Mouse (Mus musculus): ENCODE data around the gene Pde1a. TPM values are rescaled to one million over a fixed set of nuclear protein-coding genes. Genes with fewer than 3 reads are reported as not detected.

Gene Pde1a
- polyA plus RNA-seq, 1 experiment from 2014 or later: 21.5 TPM

DNA sequence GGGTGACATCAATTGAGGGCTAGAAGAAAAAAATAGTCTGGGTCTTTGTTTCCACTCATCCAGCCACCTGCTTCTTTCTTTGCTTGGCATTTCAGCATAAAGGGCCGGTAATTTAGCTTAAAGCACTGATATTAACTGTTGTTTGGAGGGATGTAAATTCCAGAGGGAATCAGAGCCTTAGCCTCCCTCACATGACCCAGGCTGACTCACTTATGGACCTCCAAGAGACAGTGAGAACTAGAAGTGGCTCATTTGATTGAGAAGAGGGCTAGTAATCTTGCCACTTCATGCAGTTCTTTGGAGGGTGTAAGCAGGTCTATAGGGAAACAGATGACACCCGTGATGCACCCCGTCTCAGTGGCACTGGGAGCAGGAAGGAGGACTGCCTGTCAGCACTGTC is 230.7 kb downstream of the Pde1a start:
- TF ChIP-seq CTCF (IDR thresholded peaks at IDR 0.05; ENCODE audit: low read depth) (no peak), EP300 (optimal IDR thresholded peaks at IDR 0.05) (no peak)
- Histone ChIP-seq H3K27me3 (ENCODE audit: control insufficient read depth, insufficient read depth, low read length) (no peaks in the 10 kb centered on the region), H3K9me3 (ENCODE audit: control insufficient read depth, low read length) (no peaks in the 10 kb centered on the region), H3K4me3 (ENCODE audit: low read depth, low read length) (no peak overlapping the region), H3K4me2 (replicated peaks; ENCODE audit: low read depth) (no peak overlapping the region), H3K4me1 (replicated peaks; ENCODE audit: control insufficient read depth, insufficient read depth) (no peaks in the 10 kb centered on the region), H3K36me3 (ENCODE audit: control insufficient read depth, insufficient read depth, low read length) (no peaks in the 10 kb centered on the region), H3K27ac (replicated peaks) (no peak overlapping the region), H3K9ac (ENCODE audit: low read length) (no peak overlapping the region)
- DNase-seq (ENCODE audit: low spot score) (no peak), ATAC-seq (ENCODE audit: low FRiP score, low TSS enrichment) (no peak)
- WGBS: 70% methylated on average over 3 of the region's 3 CpGs

DNA sequence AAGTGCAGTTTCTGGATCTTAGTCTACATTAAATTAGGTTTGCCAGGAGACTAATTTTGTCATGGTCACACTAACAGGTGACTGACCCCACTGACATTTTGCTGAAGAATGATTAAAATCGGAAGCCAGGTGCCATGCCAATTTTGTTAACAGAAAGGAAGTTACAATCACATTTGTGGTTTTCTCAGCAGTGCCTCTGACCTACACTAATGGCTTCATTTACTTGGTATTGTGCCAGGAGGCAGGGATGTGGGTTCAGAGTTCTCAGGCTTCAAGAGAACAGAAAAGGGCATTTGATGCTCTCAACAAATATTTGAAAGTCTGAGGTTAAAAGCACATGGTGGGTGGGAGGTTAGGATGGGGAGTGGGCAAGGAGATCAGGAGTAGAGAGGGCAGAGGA is 236.4 kb downstream of the Pde1a start:
- no peaks in the 10 kb centered on the region for H3K9me3 ChIP-seq (ENCODE audit: control insufficient read depth, low read length)
- H3K4me3 ChIP-seq (ENCODE audit: low read depth, low read length): no peak overlapping the region
- WGBS: 64% methylated on average over 1 of the region's 1 CpGs
- no peaks in the 10 kb centered on the region for H3K4me1 ChIP-seq (replicated peaks; ENCODE audit: control insufficient read depth, insufficient read depth)
- TF ChIP-seq EP300 (optimal IDR thresholded peaks at IDR 0.05) (no peak), CTCF (IDR thresholded peaks at IDR 0.05; ENCODE audit: low read depth) (no peak)
- no peak for ATAC-seq (ENCODE audit: low FRiP score, low TSS enrichment)
- H3K4me2 ChIP-seq (replicated peaks; ENCODE audit: low read depth): no peak overlapping the region
- no peak for DNase-seq (ENCODE audit: low spot score)
- no peaks in the 10 kb centered on the region for H3K36me3 ChIP-seq (ENCODE audit: control insufficient read depth, insufficient read depth, low read length)
- H3K9ac ChIP-seq (ENCODE audit: low read length): no peak overlapping the region
- no peak overlapping the region for H3K27ac ChIP-seq (replicated peaks)
- no peaks in the 10 kb centered on the region for H3K27me3 ChIP-seq (ENCODE audit: control insufficient read depth, insufficient read depth, low read length)

DNA sequence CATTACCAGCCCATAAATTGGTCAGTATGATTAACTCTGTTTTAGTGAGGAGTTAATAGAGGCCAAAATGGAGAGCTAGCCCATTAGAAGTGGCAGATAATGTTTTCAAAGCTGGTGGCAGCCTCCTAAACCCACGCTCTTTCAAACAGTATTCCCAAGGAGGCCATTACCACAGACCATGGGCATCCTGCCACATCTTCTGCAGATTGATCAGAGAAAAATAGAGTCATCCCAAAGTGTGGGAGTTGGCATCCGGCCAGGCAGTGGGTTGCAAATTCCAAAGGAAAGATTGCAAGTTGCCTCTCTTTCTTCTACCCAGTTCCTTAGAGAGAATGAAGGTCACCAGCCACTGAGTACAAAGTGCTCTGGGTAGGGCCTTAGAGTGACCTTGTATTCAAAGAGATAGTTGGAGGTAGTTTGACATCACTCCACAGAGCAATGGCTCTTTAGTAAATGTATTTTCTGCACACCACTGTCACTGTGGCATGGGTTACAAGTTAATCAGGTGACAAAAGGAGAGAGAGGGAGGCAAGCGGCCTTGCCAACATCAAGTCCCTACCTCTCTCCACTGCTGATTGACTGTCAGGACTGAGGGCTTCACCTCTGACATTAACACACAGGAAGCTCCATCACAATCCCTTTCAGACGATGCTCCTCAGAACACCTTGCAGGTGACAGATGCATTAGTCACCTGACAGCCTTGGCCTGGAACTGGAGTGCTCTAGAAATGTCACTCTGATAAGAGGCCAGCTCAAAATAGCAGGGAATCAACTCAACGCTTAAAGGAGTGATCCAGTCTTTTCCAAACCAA is 237.3 kb downstream of the Pde1a start:
- ATAC-seq (ENCODE audit: low FRiP score, low TSS enrichment): no peak
- no peaks in the 10 kb centered on the region for H3K9me3 ChIP-seq (ENCODE audit: control insufficient read depth, low read length)
- no peak overlapping the region for H3K9ac ChIP-seq (ENCODE audit: low read length)
- 65% methylated on average over 5 of the region's 5 CpGs for whole genome bisulfite sequencing
- H3K27me3 ChIP-seq (ENCODE audit: control insufficient read depth, insufficient read depth, low read length): no peaks in the 10 kb centered on the region
- H3K36me3 ChIP-seq (ENCODE audit: control insufficient read depth, insufficient read depth, low read length): no peaks in the 10 kb centered on the region
- no peak overlapping the region for H3K4me2 ChIP-seq (replicated peaks; ENCODE audit: low read depth)
- H3K4me1 ChIP-seq (replicated peaks; ENCODE audit: control insufficient read depth, insufficient read depth): no peaks in the 10 kb centered on the region
- no peak overlapping the region for H3K27ac ChIP-seq (replicated peaks)
- no peak for DNase-seq (ENCODE audit: low spot score)
- no peak overlapping the region for H3K4me3 ChIP-seq (ENCODE audit: low read depth, low read length)
- TF ChIP-seq EP300 (optimal IDR thresholded peaks at IDR 0.05): no peak
- no peak for TF ChIP-seq CTCF (IDR thresholded peaks at IDR 0.05; ENCODE audit: low read depth)

DNA sequence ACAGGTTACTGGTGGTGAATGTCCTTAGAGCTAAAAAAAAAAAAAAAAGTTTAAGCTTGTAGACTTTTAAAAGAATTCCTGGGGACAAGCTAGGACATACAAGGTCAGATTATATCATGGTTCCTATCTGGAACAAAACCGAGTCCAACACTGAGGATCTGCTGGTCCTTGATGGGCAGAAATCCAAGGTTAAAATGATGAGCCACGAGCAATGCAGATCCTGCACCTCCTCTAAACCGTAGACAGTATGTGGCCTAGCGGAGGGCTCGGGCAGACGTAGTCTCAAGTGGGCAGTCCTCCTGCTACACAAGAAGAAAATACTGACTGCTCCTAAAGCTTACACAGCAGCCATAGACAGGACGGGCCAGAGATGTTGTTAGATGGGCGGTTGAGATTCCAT is 238.5 kb downstream of the Pde1a start:
- TF ChIP-seq EP300 (optimal IDR thresholded peaks at IDR 0.05) (no peak), CTCF (IDR thresholded peaks at IDR 0.05; ENCODE audit: low read depth) (no peak)
- Histone ChIP-seq H3K4me2 (replicated peaks; ENCODE audit: low read depth) (no peak overlapping the region), H3K9me3 (ENCODE audit: control insufficient read depth, low read length) (no peaks in the 10 kb centered on the region), H3K27me3 (ENCODE audit: control insufficient read depth, insufficient read depth, low read length) (no peaks in the 10 kb centered on the region), H3K36me3 (ENCODE audit: control insufficient read depth, insufficient read depth, low read length) (no peaks in the 10 kb centered on the region), H3K4me3 (ENCODE audit: low read depth, low read length) (no peak overlapping the region), H3K4me1 (replicated peaks; ENCODE audit: control insufficient read depth, insufficient read depth) (no peaks in the 10 kb centered on the region), H3K9ac (ENCODE audit: low read length) (no peak overlapping the region), H3K27ac (replicated peaks) (no peak overlapping the region)
- 55% methylated on average over 8 of the region's 8 CpGs for WGBS
- DNase-seq (ENCODE audit: low spot score): no peak
- ATAC-seq (ENCODE audit: low FRiP score, low TSS enrichment): no peak

DNA sequence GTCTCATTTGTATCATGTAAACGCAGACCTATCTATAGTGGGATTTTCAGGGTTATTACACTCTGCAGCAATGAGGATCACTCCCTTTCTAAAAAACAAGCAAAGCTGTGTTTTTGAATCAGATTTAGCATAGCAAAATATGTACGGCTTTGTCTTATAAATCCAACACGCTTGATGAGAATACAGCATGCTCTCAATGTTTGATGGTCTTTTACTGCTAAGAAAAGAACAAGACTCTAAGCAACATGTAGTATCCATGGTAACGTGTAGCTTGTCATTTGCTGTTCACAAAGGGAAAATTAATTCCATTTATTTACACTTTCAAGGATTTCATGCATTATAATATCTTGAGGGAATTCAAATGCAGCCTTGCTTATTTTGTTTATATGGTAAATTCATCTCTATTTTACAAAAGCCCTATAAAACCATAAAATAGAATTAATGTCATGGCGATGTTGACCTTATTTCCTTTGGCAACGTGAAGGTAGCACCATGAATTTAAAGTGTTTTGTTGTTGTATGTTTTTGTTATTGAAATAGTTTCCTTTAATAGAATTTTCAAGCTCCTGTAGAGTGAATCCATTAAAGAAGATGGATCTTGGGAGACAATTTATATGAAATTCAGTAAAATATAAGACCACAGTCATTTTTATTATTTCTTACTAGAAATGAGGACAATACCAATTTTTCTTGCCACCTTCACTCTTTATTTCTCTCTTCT is 245.5 kb downstream of the Pde1a start:
- H3K36me3 ChIP-seq (ENCODE audit: control insufficient read depth, insufficient read depth, low read length): no peaks in the 10 kb centered on the region
- ATAC-seq (ENCODE audit: low FRiP score, low TSS enrichment) (no peak), DNase-seq (ENCODE audit: low spot score) (no peak)
- H3K4me3 ChIP-seq (ENCODE audit: low read depth, low read length): no peak overlapping the region
- 87% methylated on average over 6 of the region's 6 CpGs for WGBS
- no peak for TF ChIP-seq CTCF (IDR thresholded peaks at IDR 0.05; ENCODE audit: low read depth)
- TF ChIP-seq EP300 (optimal IDR thresholded peaks at IDR 0.05): no peak
- no peaks in the 10 kb centered on the region for H3K27me3 ChIP-seq (ENCODE audit: control insufficient read depth, insufficient read depth, low read length)
- H3K9me3 ChIP-seq (ENCODE audit: control insufficient read depth, low read length): no peaks in the 10 kb centered on the region
- no peak overlapping the region for H3K4me2 ChIP-seq (replicated peaks; ENCODE audit: low read depth)
- H3K9ac ChIP-seq (ENCODE audit: low read length): no peak overlapping the region
- no peak overlapping the region for H3K27ac ChIP-seq (replicated peaks)
- H3K4me1 ChIP-seq (replicated peaks; ENCODE audit: control insufficient read depth, insufficient read depth): no peaks in the 10 kb centered on the region

DNA sequence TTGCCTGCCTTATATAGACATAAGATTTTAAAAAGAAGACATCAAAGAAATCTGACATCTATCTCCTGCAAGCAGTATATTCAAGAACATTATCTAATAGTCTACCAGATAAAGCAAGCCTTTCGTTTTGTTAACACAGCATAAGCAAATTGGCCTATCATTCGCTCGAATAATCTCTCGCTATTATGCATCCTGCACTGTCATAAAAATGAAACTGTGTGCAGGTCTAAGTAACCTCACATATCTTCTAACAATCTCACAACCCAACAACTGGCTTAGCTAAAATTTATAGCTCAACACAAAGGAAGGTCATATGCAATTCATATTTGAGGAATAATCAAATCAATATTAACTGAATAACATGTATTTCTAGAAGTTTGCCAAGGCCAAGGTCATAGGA is 246.0 kb downstream of the Pde1a start:
- 90% methylated on average over 4 of the region's 4 CpGs for WGBS
- TF ChIP-seq EP300 (optimal IDR thresholded peaks at IDR 0.05) (no peak), CTCF (IDR thresholded peaks at IDR 0.05; ENCODE audit: low read depth) (no peak)
- H3K27ac ChIP-seq (replicated peaks): no peak overlapping the region
- no peaks in the 10 kb centered on the region for H3K9me3 ChIP-seq (ENCODE audit: control insufficient read depth, low read length)
- DNase-seq (ENCODE audit: low spot score) (no peak), ATAC-seq (ENCODE audit: low FRiP score, low TSS enrichment) (no peak)
- no peaks in the 10 kb centered on the region for H3K27me3 ChIP-seq (ENCODE audit: control insufficient read depth, insufficient read depth, low read length)
- no peak overlapping the region for H3K4me2 ChIP-seq (replicated peaks; ENCODE audit: low read depth)
- H3K36me3 ChIP-seq (ENCODE audit: control insufficient read depth, insufficient read depth, low read length): no peaks in the 10 kb centered on the region
- H3K9ac ChIP-seq (ENCODE audit: low read length): no peak overlapping the region
- no peaks in the 10 kb centered on the region for H3K4me1 ChIP-seq (replicated peaks; ENCODE audit: control insufficient read depth, insufficient read depth)
- H3K4me3 ChIP-seq (ENCODE audit: low read depth, low read length): no peak overlapping the region
